Mouse (Mus musculus): ENCODE data around the gene Sult1d1. TPM values are rescaled to one million over a fixed set of nuclear protein-coding genes. Genes with fewer than 3 reads are reported as not detected.

The Sult1d1 gene
- polyA plus RNA-seq (2011; ENCODE audit: insufficient read depth, insufficient read length, low replicate concordance, missing spikeins): 3.1 TPM in 1 of 2 replicates, not detected in the other

DNA sequence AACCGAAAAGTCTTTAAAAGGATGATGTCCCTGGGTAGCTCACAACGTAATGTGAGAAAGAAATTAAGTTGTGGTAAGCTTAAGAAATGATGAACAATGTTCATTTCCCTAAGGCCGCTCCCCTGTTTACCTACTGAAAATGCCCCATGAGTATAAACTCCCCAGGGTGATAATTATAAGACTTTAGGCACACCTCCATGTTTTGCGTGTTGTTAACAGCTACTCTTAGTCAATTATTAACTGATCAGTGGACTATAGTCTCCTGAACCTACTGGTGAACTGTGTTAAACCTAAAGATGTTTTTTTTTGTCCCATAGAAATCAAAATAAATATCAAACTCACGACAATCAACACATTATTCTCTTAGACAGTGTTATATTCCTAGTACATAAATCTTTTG is at the start of gene Sult1d1:
TSS of gene Sult1d1 (minus strand) at position 183 of the 400 bp plus-strand sequence.
- H3K27ac ChIP-seq (ENCODE audit: control insufficient read depth, insufficient read depth, low read depth, low read length, poor library complexity): no peak within 1 kb of the TSS
- no peaks in the 10 kb centered on the region for H3K4me1 ChIP-seq (ENCODE audit: control insufficient read depth, insufficient read depth, low read length)
- H3K4me3 ChIP-seq (replicated peaks; ENCODE audit: control insufficient read depth, low read depth, low read length): no peak within 1 kb of the TSS
- WGBS: 71% methylated on average over 5 of the region's 5 CpGs
- no peak for TF ChIP-seq CTCF (IDR thresholded peaks at IDR 0.05; ENCODE audit: control insufficient read depth, insufficient read depth, low read length)
- no peak for TF ChIP-seq POLR2A (IDR thresholded peaks at IDR 0.05; ENCODE audit: borderline replicate concordance, control insufficient read depth, low read depth, low read length)

DNA sequence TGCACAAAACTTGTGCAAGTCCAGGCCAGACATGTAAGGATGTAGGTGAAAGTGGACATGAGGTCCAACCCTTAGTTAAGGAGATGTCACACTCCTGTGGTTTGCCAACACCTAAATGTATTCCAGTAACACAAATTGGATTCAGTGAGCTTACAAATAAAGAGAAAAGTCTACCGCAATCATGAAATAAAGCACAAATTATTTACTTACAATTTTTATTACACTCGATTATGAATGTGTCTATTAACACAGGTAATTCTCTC is 46.2 kb upstream of the Sult1d1 start:
- 77% methylated on average over 2 of the region's 2 CpGs for WGBS
- Histone ChIP-seq H3K4me3 (replicated peaks; ENCODE audit: control insufficient read depth, low read depth, low read length) (no peak overlapping the region), H3K4me1 (ENCODE audit: control insufficient read depth, insufficient read depth, low read length) (no peaks in the 10 kb centered on the region), H3K27ac (ENCODE audit: control insufficient read depth, insufficient read depth, low read depth, low read length, poor library complexity) (no peak overlapping the region)
- no peak for TF ChIP-seq CTCF (IDR thresholded peaks at IDR 0.05; ENCODE audit: control insufficient read depth, insufficient read depth, low read length)
- no peak for TF ChIP-seq POLR2A (IDR thresholded peaks at IDR 0.05; ENCODE audit: borderline replicate concordance, control insufficient read depth, low read depth, low read length)

DNA sequence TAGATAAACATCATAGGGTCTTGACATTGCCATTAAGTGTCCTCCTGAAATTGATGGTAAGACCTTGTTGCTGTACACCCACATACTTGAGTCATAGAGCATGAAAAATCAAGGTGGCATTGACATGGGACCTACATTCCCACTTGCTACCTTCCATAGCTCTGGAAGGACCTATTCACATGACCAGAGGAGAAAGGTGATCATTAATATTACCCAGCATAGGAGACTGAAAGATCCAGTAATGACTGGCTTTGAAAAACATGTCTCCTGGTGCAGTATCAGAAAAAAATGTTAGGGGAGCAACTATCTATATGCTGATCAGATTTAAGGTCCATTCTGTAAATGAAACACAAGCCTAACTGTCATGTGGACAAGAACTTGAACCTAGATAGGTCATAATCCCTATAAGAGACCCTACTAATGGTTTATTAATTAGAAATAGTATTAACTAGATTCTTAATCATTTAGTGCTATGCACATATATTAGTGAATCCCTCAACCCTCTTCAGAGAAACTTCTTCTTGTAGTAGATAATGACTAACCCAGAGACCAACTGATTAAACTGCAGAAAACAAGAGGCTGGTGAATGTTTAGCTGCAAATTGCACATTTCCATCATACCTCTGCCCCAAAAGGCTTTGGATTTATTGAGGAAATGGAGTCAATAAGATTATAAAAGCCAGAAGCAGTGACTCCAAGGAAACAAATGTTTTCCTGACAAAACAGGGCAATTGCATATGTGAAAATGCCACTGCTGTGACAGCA is 45.7 kb upstream of the Sult1d1 start:
- H3K4me3 ChIP-seq (replicated peaks; ENCODE audit: control insufficient read depth, low read depth, low read length): no peak overlapping the region
- no peak overlapping the region for H3K27ac ChIP-seq (ENCODE audit: control insufficient read depth, insufficient read depth, low read depth, low read length, poor library complexity)
- no peaks in the 10 kb centered on the region for H3K4me1 ChIP-seq (ENCODE audit: control insufficient read depth, insufficient read depth, low read length)
- TF ChIP-seq CTCF (IDR thresholded peaks at IDR 0.05; ENCODE audit: control insufficient read depth, insufficient read depth, low read length) (no peak), POLR2A (IDR thresholded peaks at IDR 0.05; ENCODE audit: borderline replicate concordance, control insufficient read depth, low read depth, low read length) (no peak)

DNA sequence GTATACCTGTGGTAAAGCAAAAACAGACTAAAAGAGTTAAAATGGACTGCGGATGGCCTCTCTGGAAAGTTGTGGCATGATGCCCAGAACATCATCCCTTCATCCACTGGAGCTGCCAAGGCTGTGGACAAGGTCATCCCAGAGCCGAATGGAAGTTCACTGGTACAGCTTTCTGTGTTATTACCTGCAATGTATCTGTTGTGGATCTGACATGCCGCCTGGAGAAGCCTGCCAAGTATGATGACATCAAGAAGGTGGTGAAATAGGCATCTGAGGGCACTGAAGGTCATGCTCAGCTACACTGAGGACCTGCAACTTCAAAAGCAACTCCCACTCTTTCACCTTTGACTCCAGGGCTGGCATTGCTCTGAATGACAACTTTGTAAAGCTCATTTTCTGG is 32.2 kb upstream of the Sult1d1 start:
- WGBS: 60% methylated on average over 3 of the region's 3 CpGs
- no peaks in the 10 kb centered on the region for H3K4me1 ChIP-seq (ENCODE audit: control insufficient read depth, insufficient read depth, low read length)
- TF ChIP-seq POLR2A (IDR thresholded peaks at IDR 0.05; ENCODE audit: borderline replicate concordance, control insufficient read depth, low read depth, low read length): no peak
- no peak for TF ChIP-seq CTCF (IDR thresholded peaks at IDR 0.05; ENCODE audit: control insufficient read depth, insufficient read depth, low read length)
- H3K27ac ChIP-seq (ENCODE audit: control insufficient read depth, insufficient read depth, low read depth, low read length, poor library complexity): no peak overlapping the region
- no peak overlapping the region for H3K4me3 ChIP-seq (replicated peaks; ENCODE audit: control insufficient read depth, low read depth, low read length)

DNA sequence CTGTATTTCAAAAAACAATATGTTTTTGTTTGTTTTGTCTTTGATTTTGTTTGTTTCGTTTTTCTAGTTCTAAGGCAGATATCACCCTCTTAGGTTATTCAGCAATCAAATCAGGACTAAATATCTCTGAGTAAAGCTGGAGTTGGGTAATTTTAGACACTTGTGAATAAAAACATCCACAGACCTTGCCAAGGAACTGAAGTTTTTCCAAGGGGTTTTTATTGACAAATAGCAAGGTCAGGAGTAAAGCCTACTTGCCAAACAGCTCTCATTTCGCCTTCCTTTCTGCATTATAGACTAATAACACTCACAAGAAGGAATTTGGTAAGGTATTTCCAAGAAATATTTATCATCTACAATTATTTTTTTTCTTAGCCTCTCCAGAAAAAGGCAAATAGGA is 29.1 kb upstream of the Sult1d1 start:
- 48% methylated on average over 2 of the region's 2 CpGs for WGBS
- H3K4me3 ChIP-seq (replicated peaks; ENCODE audit: control insufficient read depth, low read depth, low read length): no peak overlapping the region
- no peak overlapping the region for H3K27ac ChIP-seq (ENCODE audit: control insufficient read depth, insufficient read depth, low read depth, low read length, poor library complexity)
- H3K4me1 ChIP-seq (ENCODE audit: control insufficient read depth, insufficient read depth, low read length): no peaks in the 10 kb centered on the region
- no peak for TF ChIP-seq POLR2A (IDR thresholded peaks at IDR 0.05; ENCODE audit: borderline replicate concordance, control insufficient read depth, low read depth, low read length)
- no peak for TF ChIP-seq CTCF (IDR thresholded peaks at IDR 0.05; ENCODE audit: control insufficient read depth, insufficient read depth, low read length)

DNA sequence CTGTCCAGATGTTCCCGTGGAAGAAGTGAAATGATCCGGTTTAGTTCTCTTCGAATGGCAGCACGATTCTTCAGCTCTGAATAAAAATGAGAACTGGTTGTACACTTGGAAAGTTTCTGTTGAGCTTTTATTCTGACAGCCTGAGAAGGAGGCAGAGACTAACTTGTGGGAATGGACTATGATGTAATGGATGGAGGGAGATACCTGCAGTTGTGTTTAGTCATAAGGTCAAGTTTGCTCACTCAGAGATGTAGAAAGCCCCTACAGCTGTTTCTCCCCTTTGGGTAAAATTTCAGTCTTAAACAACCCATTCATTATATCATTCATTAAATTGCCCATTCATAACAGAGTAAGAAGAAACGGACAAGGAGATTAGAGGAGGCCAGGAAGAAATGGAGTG is 22.7 kb upstream of the Sult1d1 start, which contains the start of gene Sult1e1:
TSS of gene Sult1e1 (minus strand) at position 101 of the 400 bp plus-strand sequence.
- Histone ChIP-seq H3K27ac (ENCODE audit: control insufficient read depth, insufficient read depth, low read depth, low read length, poor library complexity) (no peak within 1 kb of the TSS), H3K4me3 (replicated peaks; ENCODE audit: control insufficient read depth, low read depth, low read length) (no peak within 1 kb of the TSS), H3K4me1 (ENCODE audit: control insufficient read depth, insufficient read depth, low read length) (no peaks in the 10 kb centered on the region)
- WGBS: 75% methylated on average over 5 of the region's 5 CpGs
- TF ChIP-seq POLR2A (IDR thresholded peaks at IDR 0.05; ENCODE audit: borderline replicate concordance, control insufficient read depth, low read depth, low read length): no peak
- TF ChIP-seq CTCF (IDR thresholded peaks at IDR 0.05; ENCODE audit: control insufficient read depth, insufficient read depth, low read length): no peak

DNA sequence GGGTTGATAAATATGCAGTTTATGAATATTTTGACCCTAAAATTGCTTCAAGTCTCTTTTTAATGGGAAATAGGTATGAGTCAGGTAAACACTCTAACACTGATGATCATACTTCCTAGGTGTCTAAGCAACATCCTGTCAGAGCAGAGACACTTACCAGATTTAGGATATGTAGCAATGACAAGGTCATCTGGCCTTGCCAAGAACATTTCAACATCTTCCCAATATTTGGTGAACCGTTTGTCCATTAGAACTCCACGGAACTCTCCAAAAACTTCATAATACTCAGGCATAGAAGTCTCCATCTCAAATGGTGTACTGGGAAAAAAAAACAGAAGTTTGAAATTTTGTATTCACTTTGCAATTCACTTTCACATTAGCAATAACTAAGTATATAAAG is 21.1 kb upstream of the Sult1d1 start:
- TF ChIP-seq POLR2A (IDR thresholded peaks at IDR 0.05; ENCODE audit: borderline replicate concordance, control insufficient read depth, low read depth, low read length): no peak
- no peak for TF ChIP-seq CTCF (IDR thresholded peaks at IDR 0.05; ENCODE audit: control insufficient read depth, insufficient read depth, low read length)
- 59% methylated on average over 2 of the region's 2 CpGs for WGBS
- H3K4me3 ChIP-seq (replicated peaks; ENCODE audit: control insufficient read depth, low read depth, low read length): no peak overlapping the region
- H3K27ac ChIP-seq (ENCODE audit: control insufficient read depth, insufficient read depth, low read depth, low read length, poor library complexity): no peak overlapping the region
- no peaks in the 10 kb centered on the region for H3K4me1 ChIP-seq (ENCODE audit: control insufficient read depth, insufficient read depth, low read length)

DNA sequence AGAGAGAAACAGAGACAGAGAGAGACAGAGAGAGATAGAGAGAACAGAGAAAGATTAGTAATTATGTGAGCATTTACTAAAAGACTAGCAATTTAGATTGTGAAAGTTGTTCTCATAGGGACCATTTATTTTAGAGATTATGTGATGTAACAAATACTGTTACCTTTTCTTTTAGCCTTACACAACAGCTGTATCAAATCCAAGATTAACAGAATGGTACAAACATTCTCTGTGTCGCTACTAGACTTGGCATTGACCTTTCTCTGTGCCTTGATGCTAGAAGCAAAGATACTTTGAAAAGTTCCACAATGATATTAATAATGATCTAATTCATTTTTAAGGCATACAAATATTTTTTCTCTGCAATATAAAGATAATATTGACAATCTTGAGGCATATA is 11.6 kb upstream of the Sult1d1 start:
- no peak overlapping the region for H3K27ac ChIP-seq (ENCODE audit: control insufficient read depth, insufficient read depth, low read depth, low read length, poor library complexity)
- H3K4me1 ChIP-seq (ENCODE audit: control insufficient read depth, insufficient read depth, low read length): no peaks in the 10 kb centered on the region
- no peak overlapping the region for H3K4me3 ChIP-seq (replicated peaks; ENCODE audit: control insufficient read depth, low read depth, low read length)
- TF ChIP-seq CTCF (IDR thresholded peaks at IDR 0.05; ENCODE audit: control insufficient read depth, insufficient read depth, low read length) (no peak), POLR2A (IDR thresholded peaks at IDR 0.05; ENCODE audit: borderline replicate concordance, control insufficient read depth, low read depth, low read length) (no peak)
- WGBS: 82% methylated on average over 1 of the region's 1 CpGs

DNA sequence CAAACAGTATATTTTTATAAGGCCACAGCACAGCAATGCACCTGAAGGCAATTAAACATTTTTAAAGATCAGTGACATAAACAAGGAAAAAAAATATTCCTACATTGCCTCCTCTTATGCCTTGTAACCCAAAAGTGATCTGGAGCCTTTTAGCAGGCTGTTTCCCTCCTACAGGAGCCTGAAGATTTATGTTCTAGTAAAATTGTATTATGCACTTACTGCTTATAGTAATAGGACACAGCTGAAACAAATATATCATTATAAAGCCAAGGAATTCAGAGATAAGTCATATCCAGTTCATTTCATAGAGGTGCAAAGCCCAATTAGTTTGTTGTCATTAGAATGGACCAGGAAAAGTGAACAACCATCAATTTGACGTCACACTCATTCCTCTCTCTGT is 5.3 kb upstream of the Sult1d1 start:
- H3K4me3 ChIP-seq (replicated peaks; ENCODE audit: control insufficient read depth, low read depth, low read length): no peak overlapping the region
- no peak overlapping the region for H3K27ac ChIP-seq (ENCODE audit: control insufficient read depth, insufficient read depth, low read depth, low read length, poor library complexity)
- TF ChIP-seq CTCF (IDR thresholded peaks at IDR 0.05; ENCODE audit: control insufficient read depth, insufficient read depth, low read length) (no peak), POLR2A (IDR thresholded peaks at IDR 0.05; ENCODE audit: borderline replicate concordance, control insufficient read depth, low read depth, low read length) (no peak)
- WGBS: 74% methylated on average over 1 of the region's 1 CpGs
- no peaks in the 10 kb centered on the region for H3K4me1 ChIP-seq (ENCODE audit: control insufficient read depth, insufficient read depth, low read length)

Data from bone marrow, adult 2 months (tissue).